22 mouse cellular contexts compared by ENCODE assay signal in genomic region chr7:144862712-144863111, GRCm38 (mm10). TPM values are rescaled to one million over a fixed set of nuclear protein-coding genes. Genes with fewer than 3 reads are reported as not detected.
DNase-seq lines count a peak whose midpoint lies in the region; ATAC-seq and TF ChIP-seq lines count a peak whose summit lies in the region.
"Had no signal": no experiment of that assay in that cellular context is flagged by ENCODE, and none has a peak within 500 bp of the region (broad histone marks: within the 10 kb centered on the region; RNA-seq: fewer than 3 reads in every experiment).

No protein-coding gene starts in this region.

- no peak overlapping the region for H3K27ac ChIP-seq in limb, embryonic 11.5 days (replicated peaks; ENCODE audit: low read depth, low read length)
- H3K27ac ChIP-seq in limb, embryonic 10.5 days, result no peak overlapping the region
- H3K27ac ChIP-seq in ES-E14 (ENCODE audit: insufficient read depth, low read depth, low read length, poor library complexity, severe bottlenecking), result no peak overlapping the region; the same call in 1 of the 2 replicates
- H3K27ac ChIP-seq: embryonic facial prominence, embryonic 12.5 days; forebrain, embryonic 12.5 days; heart, embryonic 10.5 days; hindbrain, embryonic 15.5 days had no signal

- H3K9ac ChIP-seq in limb, embryonic 11.5 days (ENCODE audit: low read length), result no peak overlapping the region
- peak overlapping the region; percentile 94 for H3K9ac ChIP-seq in ES-E14 (ENCODE audit: insufficient read depth, low read depth, low read length, poor library complexity, severe bottlenecking)
- H3K9ac ChIP-seq: embryonic facial prominence, embryonic 12.5 days; forebrain, embryonic 12.5 days; forebrain, postnatal 0 days; hindbrain, embryonic 15.5 days had no signal

- peak; percentile 45 for DNase-seq in limb, embryonic 11.5 days (ENCODE audit: low spot score)
- no peak for DNase-seq in limb, embryonic 10.5 days (ENCODE audit: low spot score)
- DNase-seq in ES-E14 (ENCODE audit: low read depth, low spot score), result no peak
- no peak for DNase-seq in left cerebral cortex, adult 8-10 months (ENCODE audit: low spot score in 2 of 2)
- no peak for DNase-seq in spleen, postnatal 36 days (ENCODE audit: low spot score in 2 of 2)
- DNase-seq: adrenal gland, adult 2 months; adrenal gland, postnatal 25 days; forebrain, postnatal 0 days; gastrocnemius, postnatal 36 days; heart, adult 18-20 months; heart, postnatal 10 days; heart, postnatal 4 days had no signal

- in situ Hi-C loops in ES-E14 (cut with MboI; ENCODE audit: low sequenced_read_pairs in 2 of 2, unreplicated experiment in 2 of 2), result no loop called here

- no peak overlapping the region for H3K4me3 ChIP-seq in limb, embryonic 11.5 days (ENCODE audit: low read depth, low read length)
- H3K4me3 ChIP-seq in limb, embryonic 10.5 days, result no peak overlapping the region
- peak overlapping the region; percentile 86 to 93 for H3K4me3 ChIP-seq in ES-E14 (ENCODE audit: insufficient read depth in 1 of 2, low read depth in 1 of 2, low read length in 2 of 2, poor library complexity in 1 of 2, severe bottlenecking in 1 of 2)
- H3K4me3 ChIP-seq: embryonic facial prominence, embryonic 12.5 days; hindbrain, embryonic 15.5 days had no signal

- 3% methylated on average over 18 of the region's 18 CpGs for WGBS in limb, embryonic 11.5 days
- WGBS in limb, embryonic 10.5 days, result 3% methylated on average over 18 of the region's 18 CpGs

- peaks cover 8% of the 10 kb centered on the region for H3K4me1 ChIP-seq in limb, embryonic 11.5 days (ENCODE audit: control insufficient read depth, insufficient read depth, low read length)
- peaks cover 14% of the 10 kb centered on the region for H3K4me1 ChIP-seq in limb, embryonic 10.5 days
- peaks cover 10 to 33% of the 10 kb centered on the region in 2 experiments for H3K4me1 ChIP-seq in ES-E14 (ENCODE audit: control insufficient read depth in 2 of 2, insufficient read depth in 2 of 2, low read length in 2 of 2, poor library complexity in 1 of 2)

- H3K4me2 ChIP-seq in limb, embryonic 11.5 days (ENCODE audit: low read depth, severe bottlenecking), result no peak overlapping the region
- H3K4me2 ChIP-seq: forebrain, embryonic 12.5 days had no signal

- no peaks in the 10 kb centered on the region for H3K9me3 ChIP-seq in limb, embryonic 11.5 days (ENCODE audit: control insufficient read depth, low read length)
- no peaks in the 10 kb centered on the region for H3K9me3 ChIP-seq in limb, embryonic 10.5 days (replicated peaks)
- H3K9me3 ChIP-seq in ES-E14 (ENCODE audit: control insufficient read depth, insufficient read depth, low read depth, low read length), result no peaks in the 10 kb centered on the region
- H3K9me3 ChIP-seq: embryonic facial prominence, embryonic 12.5 days; forebrain, embryonic 12.5 days; heart, embryonic 10.5 days; hindbrain, embryonic 15.5 days had no signal

- no peak for ATAC-seq in limb, embryonic 11.5 days (ENCODE audit: insufficient number of reproducible peaks, low FRiP score, low TSS enrichment, low read depth)
- ATAC-seq in hematopoietic stem cell, adult 5-6 weeks (replicated peaks in 1 of 2; ENCODE audit: insufficient read depth in 1 of 2, low FRiP score in 2 of 2, low TSS enrichment in 1 of 2, low read depth in 1 of 2, poor library complexity in 2 of 2, severe bottlenecking in 2 of 2), result peak; percentile 73 to 79; a peak in 3 of 4 replicates
- ATAC-seq: forebrain, postnatal 0 days; intestine, embryonic 16.5 days; Patski had no signal

- H3K27me3 ChIP-seq in limb, embryonic 11.5 days (ENCODE audit: control insufficient read depth, insufficient read depth, low read length), result peaks cover 69% of the 10 kb centered on the region
- H3K27me3 ChIP-seq in limb, embryonic 10.5 days (ENCODE audit: low read depth, poor library complexity, severe bottlenecking), result peaks cover 97% of the 10 kb centered on the region

- H3K36me3 ChIP-seq in limb, embryonic 11.5 days (ENCODE audit: control insufficient read depth, insufficient read depth, low read length), result no peaks in the 10 kb centered on the region
- no peaks in the 10 kb centered on the region for H3K36me3 ChIP-seq in limb, embryonic 10.5 days
- peaks cover 30% of the 10 kb centered on the region for H3K36me3 ChIP-seq in ES-E14 (ENCODE audit: control insufficient read depth, insufficient read depth, low read length, poor library complexity, severe bottlenecking)
- H3K36me3 ChIP-seq: embryonic facial prominence, embryonic 12.5 days; forebrain, embryonic 12.5 days; heart, embryonic 10.5 days; hindbrain, embryonic 15.5 days had no signal

TF ChIP-seq in ES-E14, 5 proteins besides CTCF, POLR2A, EP300 and RAD21:
- TF ChIP-seq MAFK (IDR thresholded peaks at IDR 0.05; ENCODE audit: insufficient read depth, low read depth, low read length), result no peak
- TF ChIP-seq HCFC1 (IDR thresholded peaks at IDR 0.05; ENCODE audit: borderline replicate concordance, insufficient read depth, low read length), result no peak
- no peak for TF ChIP-seq ZC3H11A (IDR thresholded peaks at IDR 0.05; ENCODE audit: borderline replicate concordance, low read depth, low read length)
- TF ChIP-seq ZNF384 (IDR thresholded peaks at IDR 0.05; ENCODE audit: low read depth, low read length), result no peak
- TF ChIP-seq CHD2 (IDR thresholded peaks at IDR 0.05; ENCODE audit: low read depth, low read length), result no peak
TF ChIP-seq in ES-E14: peak in this region for 0.

RNA-seq across cellular contexts. Expression of gene Fgf4, which starts 15.5 kb away (rescaled TPM):
- 0.17 and 0.78 TPM in 2 replicates for polyA plus RNA-seq in limb, embryonic 11.5 days (2014; fragmentation: Nextera tagmentation; extraction: Ambion mirVana)
- polyA plus RNA-seq in limb, embryonic 10.5 days (2016; fragmentation: Nextera tagmentation; extraction: Ambion mirVana), result 1.5 and 3.2 TPM in 2 replicates
- total RNA-seq in ES-E14 (2012; rRNA removed), result 147 and 268 TPM in 2 replicates
- total RNA-seq in hematopoietic stem cell, adult 5-6 weeks (2017), result not detected in 2 replicates
- not detected for total RNA-seq in left cerebral cortex, adult 8-10 months (2022)
- total RNA-seq: adrenal gland, adult 2 months; adrenal gland, postnatal 25 days; forebrain, postnatal 0 days; gastrocnemius, adult 18-20 months; heart, adult 18-20 months; heart, postnatal 10 days; heart, postnatal 4 days had no signal
- polyA plus RNA-seq: adrenal gland, adult 2 months; cortical plate, adult 2 months; forebrain, embryonic 12.5 days; forebrain, postnatal 0 days; heart, embryonic 14.5 days; hindbrain, embryonic 15.5 days; intestine, embryonic 16.5 days; Patski had no signal

RNA-seq across cellular contexts. Expression of gene Fgf3, which starts 24.8 kb away (rescaled TPM):
- polyA plus RNA-seq in limb, embryonic 11.5 days (2014; fragmentation: Nextera tagmentation; extraction: Ambion mirVana), result 0.47 TPM in 1 of 2 replicates, not detected in the other
- polyA plus RNA-seq in limb, embryonic 10.5 days (2016; fragmentation: Nextera tagmentation; extraction: Ambion mirVana), result 0.41 and 0.46 TPM in 2 replicates
- total RNA-seq in ES-E14 (2012; rRNA removed), result 2.4 and 3.3 TPM in 2 replicates
- total RNA-seq in hematopoietic stem cell, adult 5-6 weeks (2017), result 3.8 and 6.2 TPM in 2 replicates
- 1 to 10 TPM; 1.0 to 1.9 (median 1.4) TPM for total RNA-seq in left cerebral cortex, adult 8-10 months (2022)
- total RNA-seq: gastrocnemius, adult 18-20 months; gastrocnemius, postnatal 36 days; heart, adult 18-20 months; heart, postnatal 10 days; heart, postnatal 4 days had no signal
- polyA plus RNA-seq: heart, embryonic 14.5 days; intestine, embryonic 16.5 days; Patski had no signal

RNA-seq across cellular contexts. Expression of gene Fgf15, which starts 33.6 kb away (rescaled TPM):
- 0.47 and 0.52 TPM in 2 replicates for polyA plus RNA-seq in limb, embryonic 11.5 days (2014; fragmentation: Nextera tagmentation; extraction: Ambion mirVana)
- 0.35 and 0.70 TPM in 2 replicates for polyA plus RNA-seq in limb, embryonic 10.5 days (2016; fragmentation: Nextera tagmentation; extraction: Ambion mirVana)
- 10.8 and 43.2 TPM in 2 replicates for total RNA-seq in ES-E14 (2012; rRNA removed)
- not detected in 2 replicates for total RNA-seq in hematopoietic stem cell, adult 5-6 weeks (2017)
- total RNA-seq in left cerebral cortex, adult 8-10 months (2022), result not detected
- total RNA-seq: adrenal gland, postnatal 25 days; gastrocnemius, adult 18-20 months; gastrocnemius, postnatal 36 days; heart, adult 18-20 months; heart, postnatal 10 days; heart, postnatal 4 days had no signal
- polyA plus RNA-seq: cortical plate, adult 2 months; heart, embryonic 14.5 days had no signal

RNA-seq across cellular contexts. Expression of gene LTO1, which starts 52.2 kb away (rescaled TPM):
- 22.6 and 23.3 TPM in 2 replicates for polyA plus RNA-seq in limb, embryonic 11.5 days (2014; fragmentation: Nextera tagmentation; extraction: Ambion mirVana)
- 23.4 and 27.2 TPM in 2 replicates for polyA plus RNA-seq in limb, embryonic 10.5 days (2016; fragmentation: Nextera tagmentation; extraction: Ambion mirVana)
- total RNA-seq in ES-E14 (2012; rRNA removed), result 23.9 TPM in 2 replicates
- total RNA-seq in hematopoietic stem cell, adult 5-6 weeks (2017), result 23.1 and 76.6 TPM in 2 replicates
- total RNA-seq in left cerebral cortex, adult 8-10 months (2022), result 10 to 100 TPM; 23.4 to 30.7 (median 24.9) TPM

Comparison
In these comparisons a context has a peak if more than half of its experiments do, and no peak if none do; other contexts are left out.
1. H3K4me3 ChIP-seq: peak in ES-E14 (2 of 2); none in limb, embryonic 11.5 days (single experiment) and limb, embryonic 10.5 days (single experiment).
2. RNA of gene Fgf4, which starts 15.5 kb away (total RNA-seq): 147 to 268 TPM in ES-E14; not detected in hematopoietic stem cell, adult 5-6 weeks and not detected in left cerebral cortex, adult 8-10 months; every median in the first group is over 100 times any median in the second.